Mouse (Mus musculus): ENCODE data around the gene Fem1a. TPM values are rescaled to one million over a fixed set of nuclear protein-coding genes. Genes with fewer than 3 reads are reported as not detected.
A peak's percentile ranks its signal among the peaks of the same experiment; 100 is the strongest.

Fem1a gene
- polyA plus RNA-seq, 1 experiment = 43.1 TPM

DNA sequence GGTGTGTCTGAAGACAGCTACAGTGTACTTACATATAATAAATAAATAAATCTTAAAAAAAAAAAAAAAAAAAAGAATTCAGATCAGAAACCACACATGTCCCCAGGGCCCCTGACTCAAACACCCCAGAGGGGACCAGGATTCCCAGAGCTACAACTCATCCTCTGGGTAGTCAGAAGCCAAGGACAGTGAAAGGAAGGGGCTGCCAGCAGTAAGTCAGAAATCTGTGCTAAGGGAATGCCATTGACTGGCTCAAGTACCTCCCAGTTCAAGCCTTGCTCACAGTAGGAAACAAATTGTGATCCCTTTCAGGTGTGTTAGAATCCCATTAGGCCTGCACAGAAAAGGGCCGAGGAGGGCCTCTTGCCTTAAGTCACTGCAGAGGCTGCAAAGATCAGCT, 42.4 kb upstream of the Fem1a start:
- peaks cover 24% of the 10 kb centered on the region for H3K4me1 ChIP-seq (replicated peaks; ENCODE audit: control insufficient read depth, insufficient read depth, low read length)

DNA sequence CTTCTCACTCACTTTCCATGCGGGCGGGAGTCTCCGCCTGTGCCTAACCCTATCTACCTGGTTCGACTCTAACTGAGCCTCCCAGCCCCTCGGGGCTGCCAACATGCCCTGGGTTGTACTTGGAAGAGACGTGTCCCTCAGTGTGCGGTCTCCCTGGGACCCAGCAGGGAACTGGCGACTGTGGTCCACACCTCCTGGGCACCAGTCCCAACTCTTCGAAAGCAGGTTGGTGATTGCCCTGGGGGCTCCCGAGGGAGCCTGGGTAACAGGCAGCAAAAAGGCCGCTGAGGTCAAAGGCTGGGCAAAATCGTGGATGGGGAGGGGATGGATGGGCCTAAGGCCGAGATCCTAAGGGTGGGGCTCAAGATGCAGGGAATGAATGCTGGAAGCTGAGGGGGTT, 38.9 kb upstream of the Fem1a start:
- Histone ChIP-seq H3K4me1 (replicated peaks; ENCODE audit: control insufficient read depth, insufficient read depth, low read length) (peaks cover 24% of the 10 kb centered on the region), H3K27me3 (ENCODE audit: control insufficient read depth, insufficient read depth, low read length) (no peaks in the 10 kb centered on the region), H3K27ac (ENCODE audit: control insufficient read depth, insufficient read depth, low read length) (no peak overlapping the region), H3K4me3 (ENCODE audit: control insufficient read depth, insufficient read depth, low read length) (no peak overlapping the region), H3K36me3 (ENCODE audit: control insufficient read depth, insufficient read depth, low read length) (no peaks in the 10 kb centered on the region)
- 90% methylated on average over 13 of the region's 13 CpGs for WGBS
- TF ChIP-seq CTCF (IDR thresholded peaks at IDR 0.05; ENCODE audit: borderline replicate concordance, control insufficient read depth, extremely low read depth, insufficient read depth, low read length, poor library complexity) (no peak), POLR2A (IDR thresholded peaks at IDR 0.05; ENCODE audit: control insufficient read depth, extremely low read depth, insufficient read depth, low read length, poor library complexity) (no peak)
- DNase-seq = no peak

More for the DNA sequence above, 42.4 kb upstream of the Fem1a start:
- H3K27ac ChIP-seq (ENCODE audit: control insufficient read depth, insufficient read depth, low read length) = no peak overlapping the region
- no peak for DNase-seq
- no peak for TF ChIP-seq POLR2A (IDR thresholded peaks at IDR 0.05; ENCODE audit: control insufficient read depth, extremely low read depth, insufficient read depth, low read length, poor library complexity)
- no peak for TF ChIP-seq CTCF (IDR thresholded peaks at IDR 0.05; ENCODE audit: borderline replicate concordance, control insufficient read depth, extremely low read depth, insufficient read depth, low read length, poor library complexity)
- 100% methylated on average over 1 of the region's 1 CpGs for WGBS
- peaks cover 16% of the 10 kb centered on the region for H3K36me3 ChIP-seq (ENCODE audit: control insufficient read depth, insufficient read depth, low read length)
- no peak overlapping the region for H3K4me3 ChIP-seq (ENCODE audit: control insufficient read depth, insufficient read depth, low read length)
- no peaks in the 10 kb centered on the region for H3K27me3 ChIP-seq (ENCODE audit: control insufficient read depth, insufficient read depth, low read length)

DNA sequence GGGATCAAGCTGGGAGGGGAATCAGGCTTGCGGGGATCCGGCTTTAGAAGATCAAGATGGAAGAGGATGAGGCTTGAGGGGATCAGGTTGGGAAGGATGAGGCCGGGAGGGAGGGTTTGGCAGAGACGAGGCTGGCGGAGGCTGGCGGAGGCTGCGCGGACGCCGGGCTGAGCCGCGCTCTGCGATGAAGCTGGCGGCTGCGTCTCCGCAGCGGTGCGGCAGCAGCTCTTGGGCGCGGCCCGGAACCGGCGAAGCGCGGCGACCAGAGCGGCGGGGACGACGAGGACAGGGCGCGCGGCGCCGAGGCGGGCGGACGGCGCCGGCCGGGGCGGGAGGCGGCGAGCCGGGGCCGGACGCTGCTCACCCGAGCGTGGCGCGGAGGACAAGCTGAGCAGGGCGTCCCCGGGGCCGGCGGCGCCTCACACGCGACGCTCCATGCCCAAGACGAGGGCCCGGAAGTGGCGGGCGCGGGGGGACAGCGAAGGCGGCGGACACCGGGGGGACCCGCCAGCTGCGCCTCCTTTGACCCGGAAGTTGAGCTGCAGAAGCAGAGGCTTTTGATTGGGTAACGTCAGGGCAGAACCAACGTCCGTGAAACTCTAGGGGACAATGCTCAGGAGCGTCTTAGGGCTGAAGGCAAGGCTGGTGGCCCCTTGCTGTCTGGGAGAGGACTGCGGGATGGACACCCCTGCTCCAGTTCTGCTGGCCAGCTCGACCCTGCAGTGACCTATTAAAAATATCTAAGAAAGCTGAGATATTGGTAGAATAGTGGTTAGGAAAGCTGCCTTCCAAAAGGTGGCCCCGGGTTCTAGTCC, 38.0 kb upstream of the Fem1a start, which contains the start of gene Dpp9:
Gene Dpp9, minus strand, starts transcription at position 529 of the 815 bp plus-strand sequence.
- TF ChIP-seq POLR2A (IDR thresholded peaks at IDR 0.05; ENCODE audit: control insufficient read depth, extremely low read depth, insufficient read depth, low read length, poor library complexity) (peak; percentile 50; the same call in 1 of the 2 replicates), CTCF (IDR thresholded peaks at IDR 0.05; ENCODE audit: borderline replicate concordance, control insufficient read depth, extremely low read depth, insufficient read depth, low read length, poor library complexity) (no peak)
- peaks cover 17% of the 10 kb centered on the region for H3K4me1 ChIP-seq (replicated peaks; ENCODE audit: control insufficient read depth, insufficient read depth, low read length)
- peak; percentile 87 for DNase-seq
- H3K27ac ChIP-seq (ENCODE audit: control insufficient read depth, insufficient read depth, low read length) = peak within 1 kb of the TSS; percentile 22; the same call in 1 of the 2 replicates
- H3K4me3 ChIP-seq (ENCODE audit: control insufficient read depth, insufficient read depth, low read length) = peak within 1 kb of the TSS; percentile 76
- no peaks in the 10 kb centered on the region for H3K27me3 ChIP-seq (ENCODE audit: control insufficient read depth, insufficient read depth, low read length)
- no peaks in the 10 kb centered on the region for H3K36me3 ChIP-seq (ENCODE audit: control insufficient read depth, insufficient read depth, low read length)
- 1% methylated on average over 78 of the region's 78 CpGs for WGBS

DNA sequence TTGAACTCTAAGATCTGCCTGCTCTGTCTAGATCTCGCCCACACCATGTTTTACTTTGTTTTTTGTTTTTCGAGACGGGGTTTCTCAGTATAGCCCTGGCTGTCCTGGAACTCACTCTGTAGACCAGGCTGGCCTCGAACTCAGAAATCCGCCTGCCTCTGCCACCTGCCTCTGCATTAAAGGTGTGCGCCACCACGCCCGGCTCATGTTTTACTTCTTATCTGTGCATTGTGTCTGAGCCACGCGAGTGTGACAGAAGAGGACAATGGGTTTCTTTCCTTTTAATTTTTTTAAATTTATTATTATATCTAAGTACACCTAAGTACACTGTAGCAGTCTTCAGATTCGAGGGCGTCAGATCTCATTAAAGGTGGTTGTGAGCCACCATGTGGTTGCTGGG, 37.4 kb upstream of the Fem1a start:
- Histone ChIP-seq H3K27me3 (ENCODE audit: control insufficient read depth, insufficient read depth, low read length) (no peaks in the 10 kb centered on the region), H3K27ac (ENCODE audit: control insufficient read depth, insufficient read depth, low read length) (peak overlapping the region; percentile 22; the same call in 1 of the 2 replicates), H3K36me3 (ENCODE audit: control insufficient read depth, insufficient read depth, low read length) (no peaks in the 10 kb centered on the region), H3K4me3 (ENCODE audit: control insufficient read depth, insufficient read depth, low read length) (peak overlapping the region; percentile 76), H3K4me1 (replicated peaks; ENCODE audit: control insufficient read depth, insufficient read depth, low read length) (peaks cover 17% of the 10 kb centered on the region)
- no peak for TF ChIP-seq CTCF (IDR thresholded peaks at IDR 0.05; ENCODE audit: borderline replicate concordance, control insufficient read depth, extremely low read depth, insufficient read depth, low read length, poor library complexity)
- TF ChIP-seq POLR2A (IDR thresholded peaks at IDR 0.05; ENCODE audit: control insufficient read depth, extremely low read depth, insufficient read depth, low read length, poor library complexity) = no peak
- DNase-seq = no peak
- WGBS = 46% methylated on average over 12 of the region's 12 CpGs

DNA sequence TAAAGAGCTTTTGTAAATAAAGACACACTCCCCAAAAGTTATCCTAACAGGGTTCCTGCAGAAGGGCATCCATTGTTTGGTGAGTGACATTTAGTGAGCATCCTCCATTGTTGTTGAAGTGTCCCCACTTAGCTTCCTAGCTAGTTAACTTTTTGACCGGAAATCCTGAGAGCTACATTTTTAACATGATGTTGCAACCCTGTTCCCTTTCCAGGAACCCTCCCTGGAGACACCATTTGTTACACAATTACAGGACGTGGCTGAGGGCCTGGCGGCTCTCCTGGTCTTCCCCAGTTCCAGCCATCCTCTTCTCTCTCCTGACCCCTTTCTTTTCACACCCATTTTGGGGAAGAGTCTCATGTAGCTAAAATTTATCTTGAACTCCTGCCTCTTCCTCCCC, 36.8 kb upstream of the Fem1a start:
- DNase-seq = no peak
- no peak overlapping the region for H3K4me3 ChIP-seq (ENCODE audit: control insufficient read depth, insufficient read depth, low read length)
- peaks cover 17% of the 10 kb centered on the region for H3K4me1 ChIP-seq (replicated peaks; ENCODE audit: control insufficient read depth, insufficient read depth, low read length)
- no peak overlapping the region for H3K27ac ChIP-seq (ENCODE audit: control insufficient read depth, insufficient read depth, low read length)
- WGBS = 65% methylated on average over 3 of the region's 3 CpGs
- no peaks in the 10 kb centered on the region for H3K27me3 ChIP-seq (ENCODE audit: control insufficient read depth, insufficient read depth, low read length)
- H3K36me3 ChIP-seq (ENCODE audit: control insufficient read depth, insufficient read depth, low read length) = no peaks in the 10 kb centered on the region
- TF ChIP-seq CTCF (IDR thresholded peaks at IDR 0.05; ENCODE audit: borderline replicate concordance, control insufficient read depth, extremely low read depth, insufficient read depth, low read length, poor library complexity) (no peak), POLR2A (IDR thresholded peaks at IDR 0.05; ENCODE audit: control insufficient read depth, extremely low read depth, insufficient read depth, low read length, poor library complexity) (no peak)

DNA sequence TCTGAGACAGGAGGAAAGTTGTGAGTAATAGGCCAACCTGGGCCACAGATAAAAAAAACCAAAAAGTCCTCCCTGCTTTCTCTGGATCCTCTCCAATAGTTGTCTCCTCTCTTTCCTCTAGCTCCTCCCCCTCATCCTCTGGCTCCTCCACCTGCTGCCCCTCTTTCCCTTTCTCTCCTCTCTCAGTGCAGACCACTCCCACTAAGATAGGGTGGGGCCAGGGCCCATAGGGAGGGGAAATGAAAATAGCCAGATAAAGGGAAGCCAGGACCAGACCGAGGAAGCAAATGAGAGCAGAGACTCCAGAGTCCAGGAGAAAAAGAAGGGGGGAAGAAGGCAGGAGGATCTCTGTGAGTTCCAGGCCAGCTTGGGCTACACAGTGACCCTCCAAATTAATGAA, 31.7 kb upstream of the Fem1a start:
- Histone ChIP-seq H3K27ac (ENCODE audit: control insufficient read depth, insufficient read depth, low read length) (no peak overlapping the region), H3K4me1 (replicated peaks; ENCODE audit: control insufficient read depth, insufficient read depth, low read length) (no peaks in the 10 kb centered on the region), H3K27me3 (ENCODE audit: control insufficient read depth, insufficient read depth, low read length) (no peaks in the 10 kb centered on the region), H3K36me3 (ENCODE audit: control insufficient read depth, insufficient read depth, low read length) (no peaks in the 10 kb centered on the region), H3K4me3 (ENCODE audit: control insufficient read depth, insufficient read depth, low read length) (no peak overlapping the region)
- WGBS = 32% methylated on average over 1 of the region's 1 CpGs
- TF ChIP-seq POLR2A (IDR thresholded peaks at IDR 0.05; ENCODE audit: control insufficient read depth, extremely low read depth, insufficient read depth, low read length, poor library complexity) (no peak), CTCF (IDR thresholded peaks at IDR 0.05; ENCODE audit: borderline replicate concordance, control insufficient read depth, extremely low read depth, insufficient read depth, low read length, poor library complexity) (no peak)
- no peak for DNase-seq
